Mouse (Mus musculus) ES-E14 (cell line): ENCODE data around the gene Exo5.

Experiments
- CHD2 ChIP-seq: IDR thresholded peaks from 2 replicates; pipeline ENCODE4 v1.6.1; 2014; ENCODE audit warnings: mild to moderate bottlenecking, low read depth, low read length, inconsistent platforms
- HCFC1 ChIP-seq: IDR thresholded peaks from 2 replicates; pipeline ENCODE4 v1.6.1; 2012; ENCODE audit warnings: low read length, inconsistent platforms, borderline replicate concordance; ENCODE audit not compliant: insufficient read depth
- MAFK ChIP-seq: IDR thresholded peaks from 2 replicates; pipeline ENCODE4 v1.6.1; 2014; ENCODE audit warnings: mild to moderate bottlenecking, low read depth, low read length, inconsistent platforms; ENCODE audit not compliant: insufficient read depth
- ZC3H11A ChIP-seq: IDR thresholded peaks from 2 replicates; pipeline ENCODE4 v1.6.1; 2012; ENCODE audit warnings: low read depth, mild to moderate bottlenecking, inconsistent platforms, low read length, borderline replicate concordance
- ZNF384 ChIP-seq: IDR thresholded peaks from 2 replicates; pipeline ENCODE4 v1.6.1; 2012; ENCODE audit warnings: low read depth, low read length, inconsistent platforms

GRCm38 (mm10) chr4:120885208-120886120, 39.4 kb downstream of the Exo5 start:
- TF ChIP-seq MAFK = no peak
- TF ChIP-seq ZC3H11A = no peak
- no peak for TF ChIP-seq CHD2
- TF ChIP-seq ZNF384 = no peak
- TF ChIP-seq HCFC1 = no peak
